Mouse (Mus musculus) liver, embryonic 16.5 days (tissue): Measurements from ENCODE around the gene Uhrf1. TPM values are rescaled to one million over a fixed set of nuclear protein-coding genes. Genes with fewer than 3 reads are reported as not detected.

Source experiments
- ATAC-seq: fragments of 200-750 bp; cut with Nextera tagmentation; 2 replicates; pipeline ENCODE4 v1.8.0; 2017; ENCODE audit warnings: low read depth, mild to moderate bottlenecking, moderate number of reproducible peaks, moderate library complexity
- H3K27ac ChIP-seq: fragments of 300-500 bp; sonication (generic); 2 replicates; pipeline ENCODE4 v1.5.1; 2014; ENCODE audit warnings: mild to moderate bottlenecking, low read length
- H3K27me3 ChIP-seq: fragments of 300-500 bp; sonication (generic); 2 replicates; pipeline ENCODE4 v1.6.1; 2014; ENCODE audit warnings: low read depth, low read length, mixed read lengths; ENCODE audit not compliant: control insufficient read depth, insufficient read depth
- H3K36me3 ChIP-seq: fragments of 300-500 bp; sonication (generic); 2 replicates; pipeline ENCODE4 v1.6.1; 2014; ENCODE audit warnings: mild to moderate bottlenecking; ENCODE audit not compliant: control insufficient read depth, insufficient read depth
- H3K4me1 ChIP-seq: fragments of 300-500 bp; sonication (generic); 2 replicates; pipeline ENCODE4 v1.6.1; 2014; ENCODE audit warnings: low read depth, low read length, mixed read lengths; ENCODE audit not compliant: control insufficient read depth
- H3K4me2 ChIP-seq: fragments of 300-500 bp; sonication (generic); 2 replicates; pipeline ENCODE4 v1.6.1; 2014; ENCODE audit warnings: low read depth, low read length, mixed read lengths
- H3K4me3 ChIP-seq: fragments of 300-500 bp; sonication (generic); 2 replicates; pipeline ENCODE4 v1.5.1; 2014; ENCODE audit warnings: low read depth, mild to moderate bottlenecking, low read length
- H3K9ac ChIP-seq: fragments of 300-500 bp; sonication (generic); 2 replicates; pipeline ENCODE4 v1.6.1; 2014; ENCODE audit warnings: low read depth, low read length
- H3K9me3 ChIP-seq: fragments of 300-500 bp; sonication (generic); replicated peaks from 2 replicates; pipeline ENCODE4 v1.6.1; 2016; ENCODE audit warnings: low read length; ENCODE audit not compliant: control insufficient read depth
- WGBS: fragments of 180-500 bp; shearing (Covaris S2); extraction: QIAGEN DNeasy Blood & Tissue Kit; methylation state at CpG from one replicate; pipeline ENCODE4 v1.1.7; 2014; ENCODE audit not compliant: insufficient replicate concordance; 5-methylcytosine and 5-hydroxymethylcytosine counted together
- polyA plus RNA-seq: library from polyadenylated mRNA; unstranded; fragments of >200 nt; fragmentation: Nextera tagmentation; extraction: Ambion mirVana; gene quantifications from 2 replicates; pipeline ENCODE4 v1.2.1, GENCODE M21; 2015

Gene Uhrf1
- polyA plus RNA-seq, 1 experiment from 2014 or later = 86.0 TPM

DNA sequence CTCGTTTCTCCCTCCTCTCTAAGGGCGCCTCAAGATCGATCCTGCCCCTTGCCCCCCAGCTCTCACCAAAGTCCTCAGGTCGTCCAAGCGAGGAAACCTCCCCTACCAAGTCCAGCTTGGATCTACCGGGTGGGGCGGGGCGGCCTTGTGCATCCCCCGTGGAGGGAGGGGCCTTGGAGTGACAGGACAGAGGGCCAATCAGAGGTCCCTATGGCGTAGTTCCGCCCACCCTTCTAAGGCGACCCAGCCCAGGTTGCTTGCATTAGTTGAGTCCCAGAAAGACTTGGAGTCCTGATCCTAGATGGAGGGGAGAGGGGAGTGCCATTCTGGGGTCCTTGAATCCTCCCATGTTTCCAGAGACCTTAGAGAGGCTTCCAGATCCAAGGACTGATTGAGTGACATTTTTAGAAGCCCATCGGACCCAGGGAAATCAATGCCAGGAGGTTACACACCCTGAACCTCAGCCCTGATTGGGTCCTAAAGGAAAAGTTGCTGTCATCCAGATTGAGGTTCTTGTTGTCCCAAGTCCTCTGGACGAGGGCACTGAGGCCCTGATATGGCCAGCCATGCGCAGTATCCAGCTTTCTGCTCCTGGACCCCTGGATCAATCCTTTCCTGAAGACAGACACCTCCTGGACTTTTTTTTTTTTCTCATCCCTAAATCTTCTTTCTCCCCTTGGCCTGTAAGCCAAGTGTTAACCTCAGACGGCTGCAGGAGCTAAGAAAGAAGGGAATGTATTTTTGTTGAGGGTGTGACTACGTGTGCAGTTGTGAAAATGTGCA is 12.5 kb upstream of the Uhrf1 start:
- H3K4me1 ChIP-seq = peaks cover 60% of the 10 kb centered on the region
- peak overlapping the region; percentile 90 for H3K27ac ChIP-seq
- H3K9ac ChIP-seq = peak overlapping the region; percentile 54
- H3K9me3 ChIP-seq = no peaks in the 10 kb centered on the region
- H3K4me3 ChIP-seq = peak overlapping the region; percentile 56
- H3K27me3 ChIP-seq = no peaks in the 10 kb centered on the region
- H3K4me2 ChIP-seq = peak overlapping the region; percentile 70
- peaks cover 5% of the 10 kb centered on the region for H3K36me3 ChIP-seq
- ATAC-seq = peak; percentile 88
- 1% methylated on average over 17 of the region's 17 CpGs for WGBS

DNA sequence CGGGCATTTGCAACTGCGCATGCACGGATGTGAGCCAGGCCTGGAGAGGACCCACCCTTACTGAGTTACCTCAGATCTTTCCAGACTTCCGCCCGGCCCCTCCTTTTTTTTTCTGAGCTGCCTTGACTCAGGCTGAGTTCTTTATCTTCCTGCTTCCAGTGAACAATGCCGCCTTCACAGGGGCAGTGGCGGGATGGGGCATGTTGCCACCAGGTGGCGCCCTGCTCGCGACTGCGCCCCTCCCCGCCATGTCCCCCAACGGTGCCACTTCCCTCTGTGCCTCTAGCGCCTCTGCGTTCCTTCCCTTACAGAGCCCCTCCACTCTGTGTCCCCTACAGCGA is 12.0 kb upstream of the Uhrf1 start:
- Histone ChIP-seq H3K4me2 (peak overlapping the region; percentile 70), H3K4me3 (peak overlapping the region; percentile 56), H3K9ac (peak overlapping the region; percentile 52), H3K4me1 (peaks cover 59% of the 10 kb centered on the region), H3K27ac (peak overlapping the region; percentile 90), H3K36me3 (no peaks in the 10 kb centered on the region), H3K27me3 (no peaks in the 10 kb centered on the region), H3K9me3 (no peaks in the 10 kb centered on the region)
- peak; percentile 78 for ATAC-seq
- 0% methylated on average over 16 of the region's 16 CpGs for WGBS

DNA sequence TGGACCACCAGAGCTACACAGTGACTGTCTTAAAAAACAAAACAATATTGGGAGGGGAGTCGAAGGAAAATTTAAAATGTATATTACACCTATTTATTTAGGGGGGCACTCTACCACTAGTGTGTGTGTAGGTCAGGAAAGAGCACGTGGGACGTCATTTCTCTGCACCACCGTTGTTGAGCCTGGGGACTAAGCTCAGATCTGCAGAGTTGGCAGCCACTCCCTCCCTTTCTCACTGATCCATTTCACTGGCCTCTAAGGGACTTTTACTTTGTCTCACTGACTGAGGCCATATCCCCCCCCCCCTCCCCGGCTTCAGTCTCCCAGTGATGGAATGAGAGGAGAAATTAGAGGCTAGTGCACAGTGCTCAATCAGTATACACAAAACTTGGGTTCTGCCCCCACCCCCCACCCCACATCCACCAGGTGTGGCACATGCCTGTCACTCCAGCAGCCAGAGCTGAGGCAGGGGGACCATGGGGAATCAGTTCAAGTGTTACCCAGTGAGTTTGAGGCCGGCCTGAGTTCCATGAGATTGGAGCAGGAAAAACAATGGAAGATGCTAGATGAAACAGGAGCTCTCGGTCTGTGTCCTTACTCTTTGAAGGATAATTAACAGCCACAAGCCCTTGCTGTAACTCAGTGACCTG is 11.2 kb upstream of the Uhrf1 start:
- Histone ChIP-seq H3K4me3 (peak overlapping the region; percentile 56; the same call in 1 of the 2 replicates), H3K36me3 (no peaks in the 10 kb centered on the region), H3K9me3 (no peaks in the 10 kb centered on the region), H3K27me3 (no peaks in the 10 kb centered on the region), H3K9ac (peak overlapping the region; percentile 52; the same call in 1 of the 2 replicates), H3K27ac (peak overlapping the region; percentile 90; the same call in 1 of the 2 replicates), H3K4me2 (peak overlapping the region; percentile 70), H3K4me1 (peaks cover 52% of the 10 kb centered on the region)
- no peak for ATAC-seq
- WGBS = 76% methylated on average over 7 of the region's 7 CpGs

DNA sequence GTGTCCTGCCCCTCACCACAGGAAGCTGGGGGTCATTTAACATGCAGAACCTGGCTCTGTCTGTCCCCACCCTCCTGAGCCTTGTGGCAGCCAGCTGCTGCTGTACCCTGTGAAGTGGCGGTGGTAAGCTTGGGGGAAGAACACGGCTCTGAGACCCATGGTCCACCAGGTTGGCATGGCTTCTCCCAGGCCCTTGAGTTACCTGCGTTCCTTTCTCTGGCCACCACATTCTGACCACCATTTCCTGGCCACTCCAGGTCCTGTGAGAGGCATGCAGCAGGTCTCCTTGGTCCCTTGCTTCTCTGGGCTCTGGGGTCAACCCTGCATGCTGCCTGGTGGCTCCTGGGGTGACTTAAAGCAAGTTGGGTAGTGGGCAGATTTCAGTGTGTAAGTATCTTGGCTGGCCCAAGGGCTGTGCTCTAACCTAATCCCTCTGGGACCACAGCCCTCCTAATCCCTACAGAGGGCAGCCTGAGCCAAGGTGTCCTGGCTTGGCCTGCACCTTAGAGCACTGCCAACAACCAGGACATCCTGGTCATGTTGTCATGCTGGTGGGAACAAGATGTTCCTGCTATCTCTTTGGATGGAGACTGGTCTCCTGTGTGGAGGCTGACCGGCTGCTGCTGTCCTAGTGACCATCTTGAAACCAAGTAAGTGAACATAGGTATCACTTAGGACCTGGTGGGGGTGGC is 10.4 kb upstream of the Uhrf1 start, which contains the start of gene Plin3:
Plin3 (minus strand) TSS at position 343 of the 692 bp plus-strand sequence.
- Histone ChIP-seq H3K27me3 (no peaks in the 10 kb centered on the region), H3K4me1 (peaks cover 44% of the 10 kb centered on the region), H3K4me3 (no peak within 1 kb of the TSS), H3K9ac (no peak within 1 kb of the TSS; the same call in 1 of the 2 replicates), H3K27ac (no peak within 1 kb of the TSS; the same call in 1 of the 2 replicates), H3K36me3 (no peaks in the 10 kb centered on the region), H3K9me3 (no peaks in the 10 kb centered on the region), H3K4me2 (peak within 1 kb of the TSS; percentile 70)
- no peak for ATAC-seq
- WGBS = 83% methylated on average over 4 of the region's 4 CpGs

DNA sequence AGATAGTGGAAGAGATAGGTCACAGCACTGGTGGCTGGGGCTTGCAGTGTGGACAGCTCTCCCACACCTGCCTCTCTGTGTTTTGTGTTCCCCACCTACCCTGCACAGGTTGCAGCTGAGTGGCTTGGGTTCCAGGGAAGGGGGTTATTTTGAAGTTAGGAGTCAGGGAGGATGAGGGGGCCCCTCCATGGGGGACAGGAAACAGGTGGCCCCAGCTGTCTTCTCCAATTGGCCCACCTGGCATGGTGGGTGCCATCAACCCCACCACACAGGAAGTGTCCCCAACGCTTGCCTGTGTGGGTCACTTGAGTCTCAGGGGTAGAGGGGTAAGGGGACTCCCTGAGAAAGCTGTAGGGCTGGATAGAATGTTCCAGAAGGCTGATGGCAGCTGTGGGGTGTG is 9.8 kb upstream of the Uhrf1 start:
- no peaks in the 10 kb centered on the region for H3K36me3 ChIP-seq
- no peak overlapping the region for H3K9ac ChIP-seq
- no peaks in the 10 kb centered on the region for H3K27me3 ChIP-seq
- H3K4me2 ChIP-seq = no peak overlapping the region
- peaks cover 38% of the 10 kb centered on the region for H3K4me1 ChIP-seq
- H3K4me3 ChIP-seq = no peak overlapping the region
- whole genome bisulfite sequencing = 37% methylated on average over 1 of the region's 1 CpGs
- no peak overlapping the region for H3K27ac ChIP-seq
- H3K9me3 ChIP-seq = no peaks in the 10 kb centered on the region
- ATAC-seq = no peak

DNA sequence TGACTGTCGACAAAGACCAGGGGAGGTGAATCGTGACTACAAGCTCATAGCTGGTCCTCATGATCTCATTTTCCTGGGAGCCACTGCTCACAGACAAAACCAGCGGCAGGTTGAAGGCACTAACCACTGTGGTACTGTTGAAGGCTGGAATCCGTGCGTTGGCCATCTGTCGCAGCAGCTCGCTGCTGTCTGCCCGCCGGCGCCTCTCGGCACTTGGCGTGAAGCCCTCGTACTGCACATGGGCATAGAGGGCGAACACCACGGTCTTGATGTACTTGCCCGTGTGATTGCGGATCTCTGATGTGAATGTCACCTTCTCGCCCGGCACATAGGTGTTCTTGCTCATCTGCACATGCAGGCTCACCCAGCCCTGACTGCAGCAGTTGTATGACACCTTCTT is 8.9 kb upstream of the Uhrf1 start:
- no peak overlapping the region for H3K4me2 ChIP-seq
- ATAC-seq = no peak
- H3K9ac ChIP-seq = no peak overlapping the region
- no peaks in the 10 kb centered on the region for H3K36me3 ChIP-seq
- no peaks in the 10 kb centered on the region for H3K27me3 ChIP-seq
- no peaks in the 10 kb centered on the region for H3K9me3 ChIP-seq
- peaks cover 29% of the 10 kb centered on the region for H3K4me1 ChIP-seq
- 84% methylated on average over 19 of the region's 19 CpGs for WGBS
- no peak overlapping the region for H3K4me3 ChIP-seq
- H3K27ac ChIP-seq = no peak overlapping the region

DNA sequence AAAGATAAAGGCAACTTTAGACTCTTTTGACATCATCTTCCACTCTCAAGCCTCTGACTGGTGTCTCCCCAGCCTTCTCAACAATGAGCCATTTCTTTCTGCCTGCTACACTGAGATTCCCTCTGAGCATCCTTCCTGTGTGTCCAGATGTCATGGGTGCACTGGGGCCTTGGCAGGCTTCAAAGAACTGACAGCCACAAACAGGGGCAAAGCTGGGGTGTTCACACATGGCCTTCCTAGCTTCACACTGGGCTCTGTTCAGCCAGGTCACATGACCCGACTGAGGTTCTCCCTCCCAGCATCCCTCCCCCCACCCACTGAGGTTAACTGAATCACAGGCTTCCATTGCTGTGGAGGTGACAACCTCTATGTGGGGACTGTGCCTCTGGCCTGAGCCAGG is 6.9 kb upstream of the Uhrf1 start:
- Histone ChIP-seq H3K4me1 (peaks cover 10% of the 10 kb centered on the region), H3K9me3 (no peaks in the 10 kb centered on the region), H3K36me3 (no peaks in the 10 kb centered on the region), H3K27ac (no peak overlapping the region), H3K9ac (no peak overlapping the region), H3K27me3 (no peaks in the 10 kb centered on the region), H3K4me3 (no peak overlapping the region), H3K4me2 (no peak overlapping the region)
- ATAC-seq = no peak
- WGBS = 44% methylated on average over 1 of the region's 1 CpGs

- Histone ChIP-seq H3K27me3 (no peaks in the 10 kb centered on the region), H3K9me3 (no peaks in the 10 kb centered on the region), H3K4me1 (peaks cover 12% of the 10 kb centered on the region), H3K4me3 (no peak overlapping the region), H3K9ac (no peak overlapping the region), H3K27ac (no peak overlapping the region), H3K36me3 (no peaks in the 10 kb centered on the region), H3K4me2 (no peak overlapping the region)
- WGBS = 77% methylated on average over 1 of the region's 1 CpGs
- no peak for ATAC-seq
Observed at GRCm38 (mm10) chr17:56298238-56298637, 4.9 kb upstream of the Uhrf1 start.
